Mouse (Mus musculus) ES-E14 (cell line): ENCODE results near the gene Gm21972. TPM values are rescaled to one million over a fixed set of nuclear protein-coding genes. Genes with fewer than 3 reads are reported as not detected.
A peak's percentile ranks its signal among the peaks of the same experiment; 100 is the strongest.

Experiments used
- DNase-seq: peaks from one replicate; pipeline ENCODE4 v3.0.0-alpha.2; 2013; ENCODE audit warnings: low read depth, low spot score
- H3K27ac ChIP-seq: 2 replicates; pipeline ENCODE4 v1.5.1; 2012; ENCODE audit warnings: low read depth, mild to moderate bottlenecking, low read length, moderate library complexity, mixed read lengths; ENCODE audit not compliant: poor library complexity, insufficient read depth, severe bottlenecking
- H3K36me3 ChIP-seq: 2 replicates; pipeline ENCODE4 v1.6.1; 2012; ENCODE audit warnings: mild to moderate bottlenecking, low read length, moderate library complexity, mixed read lengths; ENCODE audit not compliant: control insufficient read depth, poor library complexity, insufficient read depth, severe bottlenecking
- H3K4me1 ChIP-seq, 2 experiments: fragments of 150-350 bp in 1 of 2; sonication (generic) in 1 of 2; 2 replicates each; pipeline ENCODE4 v1.6.1; 2012; ENCODE audit warnings: low read length in 2 of 2, mild to moderate bottlenecking in 1 of 2, mixed read lengths in 1 of 2; ENCODE audit not compliant: control insufficient read depth in 2 of 2, insufficient read depth in 2 of 2, poor library complexity in 1 of 2
- H3K4me3 ChIP-seq, 2 experiments: fragments of 150-350 bp in 1 of 2; sonication (generic) in 1 of 2; 2 replicates each; pipeline ENCODE4 v1.5.1; 2012; ENCODE audit warnings: low read length in 2 of 2, low read depth in 1 of 2, mild to moderate bottlenecking in 1 of 2, mixed read lengths in 1 of 2; ENCODE audit not compliant: insufficient read depth in 1 of 2, poor library complexity in 1 of 2, severe bottlenecking in 1 of 2
- H3K9ac ChIP-seq: 2 replicates; pipeline ENCODE4 v1.6.1; 2012; ENCODE audit warnings: low read depth, mild to moderate bottlenecking, low read length, mixed read lengths; ENCODE audit not compliant: poor library complexity, insufficient read depth, severe bottlenecking
- H3K9me3 ChIP-seq: fragments of 150-350 bp; sonication (generic); 2 replicates; pipeline ENCODE4 v1.6.1; 2012; ENCODE audit warnings: low read depth, mild to moderate bottlenecking, low read length; ENCODE audit not compliant: control insufficient read depth, insufficient read depth
- CHD2 ChIP-seq: IDR thresholded peaks from 2 replicates; pipeline ENCODE4 v1.6.1; 2014; ENCODE audit warnings: mild to moderate bottlenecking, low read depth, low read length, inconsistent platforms
- HCFC1 ChIP-seq: IDR thresholded peaks from 2 replicates; pipeline ENCODE4 v1.6.1; 2012; ENCODE audit warnings: low read length, inconsistent platforms, borderline replicate concordance; ENCODE audit not compliant: insufficient read depth
- MAFK ChIP-seq: IDR thresholded peaks from 2 replicates; pipeline ENCODE4 v1.6.1; 2014; ENCODE audit warnings: mild to moderate bottlenecking, low read depth, low read length, inconsistent platforms; ENCODE audit not compliant: insufficient read depth
- ZC3H11A ChIP-seq: IDR thresholded peaks from 2 replicates; pipeline ENCODE4 v1.6.1; 2012; ENCODE audit warnings: low read depth, mild to moderate bottlenecking, inconsistent platforms, low read length, borderline replicate concordance
- ZNF384 ChIP-seq: IDR thresholded peaks from 2 replicates; pipeline ENCODE4 v1.6.1; 2012; ENCODE audit warnings: low read depth, low read length, inconsistent platforms
- in situ Hi-C, 2 experiments: fragments of 600-800 bp; cut with MboI; formaldehyde crosslinking; loops; one replicate each; pipeline ENCODE4 v1.15.1; 2025; ENCODE audit warnings: low sequenced_read_pairs in 2 of 2, inconsistent platforms in 1 of 2; ENCODE audit not compliant: unreplicated experiment in 2 of 2
- total RNA-seq: library from RNA; depleted of rRNA; stranded (reverse); fragments of 300-350 nt; gene quantifications from 2 replicates; pipeline ENCODE4 v1.2.3, GENCODE M21; 2012

Gene Gm21972
- total RNA-seq, 1 experiment = not detected

DNA sequence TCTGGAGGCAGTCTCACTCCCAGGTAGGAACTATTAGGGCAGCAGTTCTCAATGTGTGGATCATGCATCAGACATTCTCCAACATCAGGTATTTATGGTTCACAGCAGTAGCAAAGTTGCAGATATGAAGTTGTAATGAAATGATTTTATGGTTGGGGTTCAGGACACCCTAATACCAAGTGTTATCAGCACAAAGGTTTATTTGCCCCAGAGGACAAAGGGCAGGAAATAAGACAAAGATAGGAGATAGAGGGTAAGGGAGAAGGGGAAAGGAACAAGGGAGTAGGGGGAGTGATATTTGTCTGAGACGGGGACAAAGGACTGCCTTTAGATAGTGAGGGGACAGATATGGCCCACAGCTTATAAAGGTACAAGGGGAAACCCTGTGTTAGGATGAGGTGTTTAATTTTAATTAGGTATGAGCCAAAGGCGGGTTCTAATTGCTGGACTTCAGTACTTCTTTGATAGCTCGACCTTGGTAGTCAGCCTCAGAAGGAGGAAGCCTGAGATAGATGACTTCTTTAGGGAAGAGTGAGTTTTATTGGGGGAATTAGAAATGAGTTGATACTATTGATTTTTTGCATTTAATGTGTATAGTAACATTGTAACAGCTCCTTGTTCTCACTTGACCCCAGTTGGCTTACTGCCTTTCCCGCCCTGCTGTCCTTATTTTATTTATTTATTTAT lies 50.3 kb downstream of the Gm21972 start:
- in situ Hi-C loops = loop anchor here in 1 of 2 experiments (10.0 kb wide), 1 partner anchor 151 kb away; no protein-coding TSS in a partner anchor

DNA sequence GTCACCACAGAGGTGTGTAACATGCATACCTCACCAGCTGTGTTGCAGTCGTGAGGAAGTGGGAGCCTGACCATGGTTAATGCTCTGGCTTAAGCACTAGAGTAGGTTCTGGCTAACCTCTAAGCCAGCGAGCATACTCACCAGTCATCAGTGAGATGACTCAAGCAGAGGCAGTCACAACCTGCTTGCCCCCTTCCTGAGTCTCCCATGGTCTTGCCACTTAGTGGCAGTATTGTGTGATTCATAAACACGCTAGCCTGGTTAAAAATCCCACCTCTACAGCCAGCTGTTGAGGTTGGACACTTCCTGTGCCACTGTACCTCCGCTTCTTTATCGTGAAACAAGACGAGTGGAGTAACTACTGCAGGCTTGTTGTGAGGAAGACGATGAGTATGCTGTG lies 53.3 kb downstream of the Gm21972 start:
- Histone ChIP-seq H3K36me3 (peaks cover 4% of the 10 kb centered on the region; the same call in 1 of the 2 replicates), H3K9ac (no peak overlapping the region), H3K4me1 (peaks cover 22 to 30% of the 10 kb centered on the region in 2 experiments), H3K4me3 (no peak overlapping the region), H3K27ac (no peak overlapping the region), H3K9me3 (no peaks in the 10 kb centered on the region)
- no peak for TF ChIP-seq ZNF384
- no peak for TF ChIP-seq CHD2
- TF ChIP-seq ZC3H11A = no peak
- TF ChIP-seq HCFC1 = no peak
- no peak for TF ChIP-seq MAFK
- in situ Hi-C loops = loop anchor here (5.0 to 10.0 kb wide), 2 partner anchors 148 to 151 kb away; no protein-coding TSS in a partner anchor
- DNase-seq = no peak

More for the DNA sequence above, 50.3 kb downstream of the Gm21972 start:
- no peaks in the 10 kb centered on the region; the same call in 1 of the 2 replicates for H3K36me3 ChIP-seq
- H3K27ac ChIP-seq = no peak overlapping the region
- TF ChIP-seq ZC3H11A (no peak), ZNF384 (no peak), HCFC1 (no peak), CHD2 (no peak), MAFK (no peak)
- no peaks in the 10 kb centered on the region for H3K9me3 ChIP-seq
- peaks cover 19 to 30% of the 10 kb centered on the region in 2 experiments for H3K4me1 ChIP-seq
- DNase-seq = no peak
- H3K9ac ChIP-seq = no peak overlapping the region
- no peak overlapping the region for H3K4me3 ChIP-seq

DNA sequence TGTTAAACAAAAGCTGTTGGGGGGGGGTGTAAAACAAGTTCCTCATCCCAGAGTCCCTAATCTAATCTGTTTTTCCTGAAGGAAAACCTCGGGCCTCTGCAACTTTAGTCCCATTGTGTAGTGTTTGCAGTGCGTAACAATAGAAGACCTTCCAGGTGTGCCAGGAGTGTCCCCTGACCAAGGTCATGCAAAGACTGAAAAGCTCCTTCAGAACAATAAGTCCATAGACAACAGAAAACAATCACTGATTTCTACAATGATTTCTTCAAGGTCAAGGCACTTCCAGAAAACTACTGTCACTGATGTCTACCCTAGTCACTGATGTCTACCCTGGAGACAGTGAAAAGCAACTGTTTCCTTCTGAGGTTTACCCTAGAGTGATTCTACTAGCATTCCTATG lies 54.4 kb downstream of the Gm21972 start:
- DNase-seq = no peak
- Histone ChIP-seq H3K9ac (no peak overlapping the region), H3K27ac (peak overlapping the region; percentile 81; the same call in 1 of the 2 replicates), H3K4me1 (peaks cover 19 to 24% of the 10 kb centered on the region in 2 experiments), H3K36me3 (peaks cover 4% of the 10 kb centered on the region; the same call in 1 of the 2 replicates), H3K4me3 (no peak overlapping the region), H3K9me3 (no peaks in the 10 kb centered on the region)
- in situ Hi-C loops = loop anchor here (5.0 to 10.0 kb wide), 2 partner anchors 147 to 149 kb away; no protein-coding TSS in a partner anchor
- TF ChIP-seq ZNF384 (no peak), ZC3H11A (no peak), HCFC1 (no peak), CHD2 (no peak), MAFK (no peak)

DNA sequence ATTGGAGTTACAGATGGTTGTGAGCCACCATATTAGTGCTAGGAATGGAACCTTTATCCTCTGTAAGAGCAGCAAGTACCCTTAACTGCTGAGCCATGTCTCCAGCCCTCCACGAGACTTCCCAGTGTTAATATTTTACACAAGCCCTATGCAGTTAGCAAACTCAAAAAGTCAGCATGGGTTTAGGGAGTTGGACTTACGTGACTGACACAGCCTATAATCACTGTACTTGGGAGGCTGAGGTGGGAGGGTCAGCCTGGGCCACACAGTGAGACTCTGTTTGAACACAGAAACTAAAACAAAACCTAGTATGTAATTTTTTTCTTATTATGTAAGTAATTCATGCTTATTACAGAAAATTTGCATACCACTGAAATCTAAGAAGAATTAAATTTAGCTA lies 54.8 kb downstream of the Gm21972 start:
- H3K9me3 ChIP-seq = no peaks in the 10 kb centered on the region
- peaks cover 19 to 23% of the 10 kb centered on the region in 2 experiments for H3K4me1 ChIP-seq
- TF ChIP-seq HCFC1 (no peak), CHD2 (no peak), MAFK (no peak), ZNF384 (no peak), ZC3H11A (no peak)
- H3K36me3 ChIP-seq = peaks cover 4% of the 10 kb centered on the region; the same call in 1 of the 2 replicates
- no peak overlapping the region for H3K9ac ChIP-seq
- H3K4me3 ChIP-seq = no peak overlapping the region
- peak overlapping the region; percentile 81 for H3K27ac ChIP-seq
- DNase-seq = no peak
- in situ Hi-C loops = loop anchor here (5.0 to 10.0 kb wide), 2 partner anchors 147 to 149 kb away; no protein-coding TSS in a partner anchor
